Mouse (Mus musculus) embryonic facial prominence, embryonic 13.5 days (tissue): ENCODE data around the gene Ptpra. TPM values are rescaled to one million over a fixed set of nuclear protein-coding genes. Genes with fewer than 3 reads are reported as not detected.

Experiments
- ATAC-seq: fragments of 200-750 bp; cut with Nextera tagmentation; 2 replicates; pipeline ENCODE4 v1.8.0; 2017; ENCODE audit warnings: low read depth; ENCODE audit not compliant: insufficient number of reproducible peaks, insufficient read depth, low FRiP score, low TSS enrichment
- H3K27ac ChIP-seq: fragments of 300-500 bp; sonication (generic); 2 replicates; pipeline ENCODE4 v1.5.1; 2015; ENCODE audit warnings: moderate library complexity, mild to moderate bottlenecking, inconsistent platforms
- H3K27me3 ChIP-seq: fragments of 300-500 bp; sonication (generic); 2 replicates; pipeline ENCODE4 v1.6.1; 2015; ENCODE audit warnings: mild to moderate bottlenecking, inconsistent platforms
- H3K36me3 ChIP-seq: fragments of 300-500 bp; sonication (generic); 2 replicates; pipeline ENCODE4 v1.6.1; 2015; ENCODE audit warnings: mild to moderate bottlenecking, inconsistent platforms
- H3K4me1 ChIP-seq: fragments of 300-500 bp; sonication (generic); 2 replicates; pipeline ENCODE4 v1.6.1; 2015; ENCODE audit warnings: inconsistent platforms
- H3K4me2 ChIP-seq: fragments of 300-500 bp; sonication (generic); 2 replicates; pipeline ENCODE4 v1.6.1; 2015; ENCODE audit warnings: moderate library complexity, mild to moderate bottlenecking, inconsistent platforms
- H3K4me3 ChIP-seq: fragments of 300-500 bp; sonication (generic); 2 replicates; pipeline ENCODE4 v1.5.1; 2015; ENCODE audit warnings: mild to moderate bottlenecking, inconsistent platforms
- H3K9ac ChIP-seq: fragments of 300-500 bp; sonication (generic); 2 replicates; pipeline ENCODE4 v1.6.1; 2015; ENCODE audit warnings: mild to moderate bottlenecking, inconsistent platforms
- H3K9me3 ChIP-seq: fragments of 300-500 bp; sonication (generic); 2 replicates; pipeline ENCODE4 v1.6.1; 2016; ENCODE audit warnings: inconsistent platforms
- WGBS: fragments of 180-500 bp; shearing (Covaris S2); methylation state at CpG from one replicate; pipeline ENCODE4 v1.1.7; 2015; ENCODE audit warnings: mixed read lengths; 5-methylcytosine and 5-hydroxymethylcytosine counted together
- polyA plus RNA-seq: library from polyadenylated mRNA; unstranded; fragments of >200 nt; fragmentation: Nextera tagmentation; extraction: Ambion mirVana; gene quantifications from 2 replicates; pipeline ENCODE4 v1.2.1, GENCODE M21; 2015

Gene Ptpra
- polyA plus RNA-seq, 1 experiment from 2014 or later: 114 TPM

DNA sequence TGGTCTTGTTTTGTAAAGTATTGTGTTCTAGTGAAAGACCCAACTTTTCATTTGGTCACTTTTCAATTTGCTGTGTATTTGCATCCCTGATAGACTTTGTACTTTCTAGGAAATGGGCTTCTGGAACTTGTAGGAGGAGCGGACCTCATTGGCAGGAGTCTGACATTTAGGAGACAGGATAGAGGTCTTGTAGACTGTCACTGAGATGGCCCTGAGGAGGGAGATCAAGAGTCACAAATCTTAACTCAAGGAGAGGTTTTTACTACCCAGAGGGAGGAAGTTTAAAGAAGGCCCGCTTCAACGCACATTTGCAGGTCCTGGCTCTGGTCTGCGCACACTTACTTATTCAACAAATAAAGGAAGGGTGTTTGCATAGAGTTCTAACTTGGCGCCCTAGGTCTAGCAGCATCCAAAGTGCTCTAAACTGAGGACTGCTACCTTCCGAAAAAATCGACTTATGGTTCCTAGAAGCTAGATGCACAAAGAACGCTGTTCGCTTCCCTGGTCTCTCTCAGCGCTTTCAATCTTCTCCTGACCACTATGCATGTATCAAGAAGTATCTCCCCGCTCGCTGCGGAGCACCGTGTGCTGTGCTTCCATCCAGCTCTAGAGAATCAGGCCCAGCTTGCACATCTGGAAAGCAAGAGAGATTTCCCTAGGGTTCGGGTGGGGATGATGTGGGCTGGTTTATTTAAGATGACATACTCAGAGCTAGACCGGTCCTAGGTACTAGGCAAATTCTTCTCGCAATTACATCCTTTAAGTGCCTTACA is 871 bp upstream of the Ptpra start:
- H3K27me3 ChIP-seq: peaks cover 7% of the 10 kb centered on the region
- ATAC-seq: peak; percentile 8; the same call in 1 of the 2 replicates
- H3K4me2 ChIP-seq: peak overlapping the region; percentile 81
- H3K4me1 ChIP-seq: peaks cover 24% of the 10 kb centered on the region
- H3K9ac ChIP-seq: peak overlapping the region; percentile 86
- H3K9me3 ChIP-seq: no peaks in the 10 kb centered on the region
- peak overlapping the region; percentile 76 for H3K4me3 ChIP-seq
- H3K27ac ChIP-seq: peak overlapping the region; percentile 84
- peaks cover 4% of the 10 kb centered on the region for H3K36me3 ChIP-seq
- 6% methylated on average over 17 of the region's 17 CpGs for WGBS

DNA sequence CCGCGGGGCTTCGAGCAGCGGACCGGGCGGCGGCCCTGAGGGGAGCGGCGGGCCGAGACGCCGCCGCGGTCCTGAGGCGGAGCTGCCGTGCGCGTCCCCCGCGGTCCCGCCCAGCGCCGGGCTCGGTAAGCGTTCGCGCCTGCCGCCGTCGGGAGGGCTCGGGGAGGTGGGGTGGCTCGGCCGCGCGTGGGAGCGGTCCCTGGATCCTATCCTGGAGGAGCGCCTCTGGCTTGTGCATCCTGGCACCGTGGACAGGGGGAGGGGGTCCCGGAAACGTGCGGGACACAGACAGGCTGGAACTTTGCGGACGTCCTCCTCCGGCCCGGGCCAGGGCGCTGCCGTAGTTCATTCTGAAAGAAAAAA is 337 bp downstream of the Ptpra start:
- H3K4me3 ChIP-seq: peak overlapping the region; percentile 76
- H3K9me3 ChIP-seq: no peaks in the 10 kb centered on the region
- H3K9ac ChIP-seq: peak overlapping the region; percentile 86
- WGBS: under 1% methylated on average over 33 of the region's 47 CpGs
- ATAC-seq: peak; percentile 83
- peak overlapping the region; percentile 84 for H3K27ac ChIP-seq
- H3K4me1 ChIP-seq: peaks cover 24% of the 10 kb centered on the region
- no peaks in the 10 kb centered on the region for H3K36me3 ChIP-seq
- peak overlapping the region; percentile 81 for H3K4me2 ChIP-seq
- peaks cover 7% of the 10 kb centered on the region for H3K27me3 ChIP-seq

DNA sequence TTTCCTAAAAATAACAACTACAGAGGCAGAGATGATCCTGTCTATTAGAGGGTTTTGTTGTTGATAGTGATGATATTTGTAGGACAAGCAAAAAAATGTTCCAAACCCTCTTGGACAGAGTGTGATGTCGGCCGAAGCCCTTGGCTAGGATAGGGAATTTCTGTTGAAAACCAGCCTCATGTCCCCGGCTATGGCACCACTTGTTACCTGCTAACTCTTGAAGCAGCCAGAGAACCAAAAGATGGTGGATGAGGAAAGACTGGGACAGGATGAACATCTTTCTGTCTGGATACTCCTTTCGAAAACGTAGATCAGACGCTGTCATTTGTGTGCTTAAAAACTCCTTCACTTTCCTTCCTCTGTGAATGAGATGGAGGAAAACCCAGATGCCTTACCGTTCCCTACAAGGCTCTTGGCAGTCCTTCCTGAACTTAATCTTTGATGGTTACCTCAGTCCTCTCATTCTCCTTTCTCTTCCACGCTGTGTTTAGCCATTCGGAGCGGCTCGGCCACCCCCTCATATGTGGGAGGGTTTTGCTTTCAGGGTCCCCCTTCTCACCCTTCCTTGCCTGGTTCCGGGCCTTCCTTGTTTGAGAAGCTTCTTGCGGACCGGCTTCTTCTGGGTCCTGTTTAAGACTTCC is 1.1 kb downstream of the Ptpra start:
- no peaks in the 10 kb centered on the region for H3K36me3 ChIP-seq
- peaks cover 24% of the 10 kb centered on the region for H3K4me1 ChIP-seq
- H3K4me3 ChIP-seq: peak overlapping the region; percentile 76
- 66% methylated on average over 14 of the region's 14 CpGs for WGBS
- H3K9me3 ChIP-seq: no peaks in the 10 kb centered on the region
- ATAC-seq: no peak
- H3K27ac ChIP-seq: no peak overlapping the region
- peak overlapping the region; percentile 86 for H3K9ac ChIP-seq
- H3K4me2 ChIP-seq: peak overlapping the region; percentile 81
- H3K27me3 ChIP-seq: peaks cover 7% of the 10 kb centered on the region

DNA sequence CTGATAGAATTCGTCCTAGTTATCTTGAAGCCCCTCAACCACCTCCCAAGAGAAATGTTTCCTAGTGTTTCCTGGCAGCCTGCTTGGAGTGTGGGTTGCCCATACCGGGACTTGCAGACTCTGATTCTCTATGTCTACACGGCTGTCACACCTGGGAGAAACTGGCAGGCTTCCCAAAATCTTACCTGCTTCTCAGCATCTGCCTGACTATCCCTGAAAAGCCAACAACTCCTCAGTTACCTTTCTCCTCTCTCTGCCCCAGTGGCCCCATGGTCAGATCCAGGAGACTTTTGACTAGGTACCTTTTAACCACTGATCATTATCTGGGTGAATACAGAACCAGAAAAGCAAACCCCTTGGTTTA is 1.6 kb downstream of the Ptpra start:
- H3K4me1 ChIP-seq: peaks cover 25% of the 10 kb centered on the region
- peak overlapping the region; percentile 76 for H3K4me3 ChIP-seq
- H3K36me3 ChIP-seq: no peaks in the 10 kb centered on the region
- H3K4me2 ChIP-seq: peak overlapping the region; percentile 81
- H3K9me3 ChIP-seq: no peaks in the 10 kb centered on the region
- no peak overlapping the region for H3K27ac ChIP-seq
- ATAC-seq: no peak
- WGBS: 69% methylated on average over 3 of the region's 3 CpGs
- peaks cover 7% of the 10 kb centered on the region for H3K27me3 ChIP-seq
- 0 out of 2 replicates have a peak overlapping the region, but pooled peaks have one; percentile 86 for H3K9ac ChIP-seq

DNA sequence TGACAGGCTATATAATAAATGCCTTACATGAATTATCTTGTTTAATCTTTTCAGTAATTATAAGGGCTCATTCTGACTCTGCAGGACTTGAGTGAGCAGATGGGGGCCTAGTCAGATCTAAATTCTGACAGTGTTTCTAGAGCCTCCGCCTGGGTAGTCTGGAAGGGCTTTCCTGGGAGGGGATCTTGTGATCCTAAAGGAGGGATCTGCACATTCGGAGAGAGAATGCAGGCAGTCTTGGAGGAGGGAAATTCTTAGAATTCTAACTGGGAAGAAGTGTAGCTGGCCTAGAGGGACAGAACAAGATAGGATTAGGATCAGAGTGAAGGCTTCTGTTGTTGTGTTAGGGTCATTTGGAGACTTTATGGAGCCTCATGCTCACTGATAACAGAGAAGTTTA is 2.2 kb downstream of the Ptpra start:
- H3K9me3 ChIP-seq: no peaks in the 10 kb centered on the region
- H3K27me3 ChIP-seq: peaks cover 7% of the 10 kb centered on the region
- no peak overlapping the region for H3K27ac ChIP-seq
- H3K4me2 ChIP-seq: no peak overlapping the region
- ATAC-seq: no peak
- no peaks in the 10 kb centered on the region for H3K36me3 ChIP-seq
- H3K9ac ChIP-seq: no peak overlapping the region
- H3K4me1 ChIP-seq: peaks cover 26% of the 10 kb centered on the region
- H3K4me3 ChIP-seq: no peak overlapping the region
- 54% methylated on average over 2 of the region's 2 CpGs for WGBS

DNA sequence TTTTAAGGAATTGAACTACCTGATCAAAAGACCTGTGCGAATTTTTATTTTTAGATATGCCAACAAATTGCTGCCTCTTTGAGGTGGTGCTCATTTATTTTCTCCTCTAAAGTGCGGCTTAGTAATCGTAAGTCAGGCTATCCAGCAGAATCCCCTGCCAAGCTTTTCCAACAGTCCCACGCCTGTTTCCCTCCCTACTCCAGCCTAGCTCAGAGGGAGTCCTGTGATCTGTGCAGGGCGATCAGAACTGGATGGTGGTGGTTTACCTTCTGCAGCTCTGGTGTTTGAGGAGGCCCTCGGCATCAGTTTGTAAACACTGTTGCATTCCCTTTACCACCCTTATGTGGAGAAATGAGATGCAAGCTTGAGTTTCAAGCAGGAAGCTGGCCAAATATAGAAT is 3.3 kb downstream of the Ptpra start:
- H3K36me3 ChIP-seq: no peaks in the 10 kb centered on the region
- no peak overlapping the region for H3K27ac ChIP-seq
- no peak overlapping the region for H3K4me2 ChIP-seq
- no peak for ATAC-seq
- 74% methylated on average over 6 of the region's 6 CpGs for WGBS
- H3K4me1 ChIP-seq: peaks cover 26% of the 10 kb centered on the region
- H3K27me3 ChIP-seq: peaks cover 2% of the 10 kb centered on the region; the same call in 1 of the 2 replicates
- no peak overlapping the region for H3K4me3 ChIP-seq
- H3K9me3 ChIP-seq: no peaks in the 10 kb centered on the region
- H3K9ac ChIP-seq: no peak overlapping the region

DNA sequence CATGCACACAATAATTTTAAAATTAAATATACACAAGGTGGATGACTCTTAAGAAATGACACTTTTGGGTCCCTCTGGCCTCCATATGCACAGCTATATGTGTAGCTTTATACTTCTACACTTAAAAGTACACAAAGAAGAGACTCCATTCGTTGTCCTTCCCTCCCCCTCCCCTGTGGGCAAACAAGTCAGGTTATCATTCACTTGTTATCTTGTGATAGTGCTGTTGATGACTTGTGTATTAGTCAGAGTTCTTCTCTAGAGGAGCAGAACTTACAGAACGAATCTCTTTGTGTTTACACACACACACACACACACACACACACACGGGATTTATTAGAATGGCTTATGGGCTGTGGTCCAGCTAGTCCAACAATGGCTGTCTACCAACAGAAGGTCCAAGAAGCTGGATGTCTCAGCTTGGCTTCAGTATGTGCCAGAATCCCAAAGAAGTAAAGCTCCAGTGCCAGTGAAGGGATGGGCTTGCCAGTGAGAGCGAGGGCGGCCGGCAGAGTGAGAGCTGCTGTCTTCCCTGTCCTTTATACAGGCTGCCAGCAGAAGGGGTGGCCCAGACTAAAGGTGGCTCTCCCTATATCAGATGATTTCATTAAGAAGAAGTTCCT is 4.8 kb downstream of the Ptpra start:
- no peaks in the 10 kb centered on the region for H3K9me3 ChIP-seq
- H3K4me2 ChIP-seq: no peak overlapping the region
- no peak overlapping the region for H3K4me3 ChIP-seq
- peaks cover 20% of the 10 kb centered on the region for H3K4me1 ChIP-seq
- no peaks in the 10 kb centered on the region for H3K27me3 ChIP-seq
- H3K9ac ChIP-seq: no peak overlapping the region
- no peak overlapping the region for H3K27ac ChIP-seq
- H3K36me3 ChIP-seq: no peaks in the 10 kb centered on the region
- WGBS: 88% methylated on average over 6 of the region's 6 CpGs
- no peak for ATAC-seq

DNA sequence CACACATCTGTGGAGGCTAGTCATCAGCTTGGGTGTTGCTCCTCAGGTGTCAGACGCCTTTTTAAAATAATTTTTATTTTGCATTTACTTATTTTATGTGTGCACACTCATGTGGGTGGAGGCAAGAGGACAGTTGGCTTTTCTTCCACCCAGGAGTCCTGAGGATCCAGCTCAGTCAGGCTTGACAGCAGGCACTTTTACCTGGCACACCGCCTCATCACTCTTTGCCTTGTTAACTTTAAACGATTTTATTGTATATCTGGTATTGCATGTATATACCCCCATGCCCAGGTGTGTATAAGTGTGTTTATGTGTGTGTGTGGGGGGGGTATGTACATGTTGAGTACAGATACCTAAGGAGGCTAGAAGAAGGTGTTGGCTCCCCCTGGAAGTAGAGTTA is 7.8 kb downstream of the Ptpra start:
- Histone ChIP-seq H3K4me1 (peaks cover 14% of the 10 kb centered on the region), H3K9me3 (no peaks in the 10 kb centered on the region), H3K36me3 (no peaks in the 10 kb centered on the region), H3K27me3 (no peaks in the 10 kb centered on the region), H3K9ac (no peak overlapping the region), H3K27ac (no peak overlapping the region), H3K4me3 (no peak overlapping the region), H3K4me2 (no peak overlapping the region)
- no peak for ATAC-seq
- WGBS: 81% methylated on average over 3 of the region's 3 CpGs

DNA sequence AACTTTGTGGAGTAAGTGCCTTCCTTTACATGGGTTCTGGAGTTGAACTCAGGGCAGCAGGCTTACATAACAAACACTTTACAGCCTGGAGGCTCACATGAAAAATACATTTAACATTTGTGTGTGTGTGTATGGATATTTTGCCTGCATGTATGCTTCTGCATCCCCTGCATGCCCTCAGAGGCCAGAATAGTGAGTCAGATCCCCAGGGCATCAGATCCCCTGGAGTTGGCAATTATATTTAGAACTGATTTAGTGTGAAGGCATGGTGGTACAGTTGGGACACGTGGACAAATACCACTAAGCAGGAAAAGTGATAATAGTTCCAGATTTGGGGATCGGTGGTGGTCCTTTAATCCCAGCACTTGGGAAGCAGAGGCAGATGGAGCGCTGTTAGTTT is 9.5 kb downstream of the Ptpra start:
- no peak for ATAC-seq
- H3K4me1 ChIP-seq: peaks cover 10% of the 10 kb centered on the region
- no peak overlapping the region for H3K9ac ChIP-seq
- H3K9me3 ChIP-seq: no peaks in the 10 kb centered on the region
- H3K36me3 ChIP-seq: no peaks in the 10 kb centered on the region
- H3K4me3 ChIP-seq: no peak overlapping the region
- WGBS: 72% methylated on average over 3 of the region's 3 CpGs
- H3K4me2 ChIP-seq: no peak overlapping the region
- H3K27ac ChIP-seq: no peak overlapping the region
- no peaks in the 10 kb centered on the region for H3K27me3 ChIP-seq

DNA sequence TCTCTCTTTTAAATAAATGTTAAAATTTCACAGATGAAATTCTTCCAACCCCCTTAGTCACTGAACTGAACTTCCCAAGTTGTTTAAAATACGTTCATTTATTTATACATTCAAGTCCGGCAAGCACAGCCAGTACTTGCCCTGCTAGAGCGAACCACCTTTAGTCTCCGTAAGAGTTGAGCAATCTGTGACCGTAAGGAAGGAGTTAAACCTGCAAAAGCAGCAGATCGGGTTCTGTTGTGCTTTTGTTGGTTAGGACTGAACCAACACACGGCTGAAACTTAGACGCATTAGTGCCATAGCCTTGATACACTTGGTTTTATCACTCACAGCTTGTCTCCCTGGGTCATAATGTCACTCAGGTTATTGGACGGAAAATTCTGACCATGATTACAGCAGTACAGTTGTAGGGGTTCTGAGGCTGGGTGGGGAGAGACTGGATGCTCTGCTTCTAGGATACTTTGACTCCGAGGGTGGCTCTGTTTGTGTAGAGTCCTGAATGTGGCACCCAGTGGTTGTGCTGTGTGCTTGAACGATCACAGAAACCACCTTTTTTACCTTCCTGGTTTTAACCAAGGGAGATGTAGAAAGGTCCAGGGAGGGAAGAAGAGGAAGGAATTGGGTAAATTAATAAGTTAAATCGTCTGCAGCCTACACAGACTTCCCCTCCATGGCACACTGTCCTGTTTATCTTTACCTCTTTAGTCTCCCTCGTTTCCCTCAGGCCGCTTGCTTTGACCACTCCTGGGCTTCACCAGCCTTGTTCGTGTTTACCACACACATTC is 11.4 kb downstream of the Ptpra start:
- H3K36me3 ChIP-seq: no peaks in the 10 kb centered on the region
- WGBS: 58% methylated on average over 15 of the region's 15 CpGs
- no peaks in the 10 kb centered on the region for H3K9me3 ChIP-seq
- ATAC-seq: no peak
- no peak overlapping the region for H3K9ac ChIP-seq
- no peak overlapping the region for H3K27ac ChIP-seq
- H3K4me3 ChIP-seq: no peak overlapping the region
- no peak overlapping the region for H3K4me2 ChIP-seq
- no peaks in the 10 kb centered on the region for H3K27me3 ChIP-seq
- peaks cover 10% of the 10 kb centered on the region for H3K4me1 ChIP-seq

DNA sequence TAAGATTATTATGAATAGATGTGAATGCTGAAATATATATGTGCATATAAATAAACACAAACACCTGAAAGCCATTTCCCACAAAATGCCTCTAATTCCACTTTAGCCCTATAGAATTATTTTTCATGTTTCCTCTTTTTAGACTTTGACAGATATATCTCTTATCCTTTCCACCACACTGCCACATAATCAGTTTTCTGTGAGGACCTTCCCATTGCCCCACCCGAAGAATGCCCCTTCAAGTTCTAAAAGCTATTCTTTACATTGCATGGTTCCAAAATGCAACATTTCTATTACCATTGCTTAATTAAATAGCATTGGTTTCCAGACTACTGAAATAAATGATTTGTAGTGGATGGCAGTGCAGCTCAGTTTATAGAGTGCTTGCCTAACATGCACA is 16.4 kb downstream of the Ptpra start:
- H3K4me1 ChIP-seq: peaks cover 2% of the 10 kb centered on the region
- H3K4me2 ChIP-seq: no peak overlapping the region
- no peaks in the 10 kb centered on the region for H3K36me3 ChIP-seq
- WGBS: 89% methylated on average over 1 of the region's 1 CpGs
- H3K27ac ChIP-seq: no peak overlapping the region
- ATAC-seq: no peak
- no peak overlapping the region for H3K9ac ChIP-seq
- H3K27me3 ChIP-seq: no peaks in the 10 kb centered on the region
- no peaks in the 10 kb centered on the region for H3K9me3 ChIP-seq
- no peak overlapping the region for H3K4me3 ChIP-seq
